Mouse (Mus musculus) CH12.LX (cell line): ENCODE measurements around the gene Fcrlb.

Source experiments
- BHLHE40 ChIP-seq: IDR thresholded peaks from 2 replicates; pipeline ENCODE4 v1.6.1; 2011; ENCODE audit warnings: mild to moderate bottlenecking, low read depth, low read length, improper control_type of control experiment
- CHD2 ChIP-seq: IDR thresholded peaks from 2 replicates; pipeline ENCODE4 v1.6.1; 2011; ENCODE audit warnings: low read length, improper control_type of control experiment
- CTCF ChIP-seq, 2 experiments: IDR thresholded peaks in 1 of 2; conservative IDR thresholded peaks in 1 of 2; 2 replicates each; pipeline ENCODE4 v1.5.1; 2011 to 2012; ENCODE audit warnings: low read depth in 2 of 2, low read length in 2 of 2, improper control_type of control experiment in 1 of 2, inconsistent platforms in 1 of 2, mild to moderate bottlenecking in 1 of 2, moderate library complexity in 1 of 2
- EP300 ChIP-seq: IDR thresholded peaks from 2 replicates; pipeline ENCODE4 v1.6.1; 2011; ENCODE audit warnings: low read length, improper control_type of control experiment
- MAX ChIP-seq: IDR thresholded peaks from 2 replicates; pipeline ENCODE4 v1.6.1; 2011; ENCODE audit warnings: low read length, improper control_type of control experiment
- MEF2A ChIP-seq: IDR thresholded peaks from 2 replicates; pipeline ENCODE4 v1.6.1; 2014; ENCODE audit warnings: low read depth, mild to moderate bottlenecking, inconsistent platforms, low read length, improper control_type of control experiment, borderline replicate concordance
- POLR2A ChIP-seq: IDR thresholded peaks from 2 replicates; pipeline ENCODE4 v1.6.1; 2011; ENCODE audit warnings: low read depth, mild to moderate bottlenecking, improper control_type of control experiment, low read length

DNA sequence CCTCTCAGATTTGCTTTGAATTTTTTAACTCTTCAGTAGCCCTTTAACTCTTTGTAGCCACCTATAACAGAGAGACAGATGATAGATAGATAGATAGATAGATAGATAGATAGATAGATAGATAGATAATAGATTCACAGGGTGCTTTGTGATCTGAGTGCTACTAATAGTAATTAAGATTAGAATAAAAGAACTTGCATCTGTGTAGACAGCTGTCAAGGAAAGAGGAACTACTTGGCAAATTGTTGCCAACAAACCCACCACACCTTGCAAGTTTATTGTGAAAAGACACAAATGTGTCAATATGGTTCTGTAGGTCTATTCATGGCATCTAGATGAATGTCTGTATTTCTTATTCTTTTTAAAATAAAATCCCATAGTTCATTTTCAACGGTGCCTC lies 21.2 kb upstream of the Fcrlb start:
- TF ChIP-seq CTCF (conservative IDR thresholded peaks at IDR 0.05 in 1 of 2, IDR thresholded peaks at IDR 0.05 in 1 of 2; ENCODE audit: low read depth in 2 of 2, low read length in 2 of 2) (no peak), EP300 (no peak), MEF2A (no peak), CHD2 (no peak), POLR2A (no peak), MAX (no peak), BHLHE40 (no peak)
